ENCODE assay signal across 8 mouse cellular contexts in genomic region chr15:96710352-96711114, GRCm38 (mm10). TPM values are rescaled to one million over a fixed set of nuclear protein-coding genes. Genes with fewer than 3 reads are reported as not detected.
DNase-seq lines count a peak whose midpoint lies in the region; ATAC-seq lines count a peak whose summit lies in the region.

No protein-coding gene starts in this region.

- H3K4me1 ChIP-seq in lung, embryonic 15.5 days: peaks cover 17% of the 10 kb centered on the region
- H3K4me1 ChIP-seq in intestine, embryonic 14.5 days (replicated peaks; ENCODE audit: control insufficient read depth, insufficient read depth, low read length): peaks cover 12% of the 10 kb centered on the region
- H3K4me1 ChIP-seq in midbrain, embryonic 14.5 days (ENCODE audit: control insufficient read depth, insufficient read depth, low read length): peaks cover 12% of the 10 kb centered on the region

- no peaks in the 10 kb centered on the region for H3K9me3 ChIP-seq in lung, embryonic 15.5 days
- H3K9me3 ChIP-seq in intestine, embryonic 14.5 days (ENCODE audit: control insufficient read depth, low read length): no peaks in the 10 kb centered on the region
- no peaks in the 10 kb centered on the region for H3K9me3 ChIP-seq in midbrain, embryonic 14.5 days (ENCODE audit: control insufficient read depth, low read length)

- H3K4me2 ChIP-seq in lung, embryonic 15.5 days: peak overlapping the region; percentile 84
- peak overlapping the region; percentile 94 for H3K4me2 ChIP-seq in intestine, embryonic 14.5 days (ENCODE audit: low read length)
- peak overlapping the region; percentile 70 for H3K4me2 ChIP-seq in midbrain, embryonic 14.5 days (ENCODE audit: low read length)

- H3K27ac ChIP-seq in lung, embryonic 15.5 days: peak overlapping the region; percentile 98
- H3K27ac ChIP-seq in intestine, embryonic 14.5 days (ENCODE audit: low read depth): peak overlapping the region; percentile 98
- peak overlapping the region; percentile 96 for H3K27ac ChIP-seq in midbrain, embryonic 14.5 days (replicated peaks; ENCODE audit: low read depth, low read length)

- DNase-seq in lung, adult 18-20 months: no peak
- peak; percentile 43 for DNase-seq in embryo, embryonic 11 days
- DNase-seq in intestine, embryonic 14.5 days (ENCODE audit: low spot score): no peak
- no peak for DNase-seq in midbrain, embryonic 14.5 days
- DNase-seq in adrenal gland, adult 8-10 months: no peak
- no peak for DNase-seq in natural killer cell, adult 2 months (ENCODE audit: low spot score in 2 of 2)
- DNase-seq in thymus, postnatal 0 days (ENCODE audit: low spot score): no peak

- no peaks in the 10 kb centered on the region for H3K27me3 ChIP-seq in lung, embryonic 15.5 days
- H3K27me3 ChIP-seq in intestine, embryonic 14.5 days (replicated peaks; ENCODE audit: control insufficient read depth, insufficient read depth, low read length): no peaks in the 10 kb centered on the region
- H3K27me3 ChIP-seq in midbrain, embryonic 14.5 days (ENCODE audit: control insufficient read depth, insufficient read depth, low read length): no peaks in the 10 kb centered on the region

- 28% methylated on average over 15 of the region's 15 CpGs for WGBS in lung, embryonic 15.5 days
- 35% methylated on average over 15 of the region's 15 CpGs for WGBS in intestine, embryonic 14.5 days
- 43% methylated on average over 15 of the region's 15 CpGs for WGBS in midbrain, embryonic 14.5 days

- no peaks in the 10 kb centered on the region for H3K36me3 ChIP-seq in lung, embryonic 15.5 days
- H3K36me3 ChIP-seq in intestine, embryonic 14.5 days (ENCODE audit: control insufficient read depth, insufficient read depth, low read length): no peaks in the 10 kb centered on the region
- no peaks in the 10 kb centered on the region for H3K36me3 ChIP-seq in midbrain, embryonic 14.5 days (ENCODE audit: control insufficient read depth, insufficient read depth, low read length)

- no peak for ATAC-seq in lung, embryonic 15.5 days (ENCODE audit: borderline replicate concordance, extremely low read depth, low FRiP score, low TSS enrichment)
- no peak for ATAC-seq in intestine, embryonic 14.5 days (replicated peaks; ENCODE audit: low FRiP score, low TSS enrichment, low read depth)
- ATAC-seq in midbrain, embryonic 14.5 days (ENCODE audit: low FRiP score, low TSS enrichment): no peak

- H3K4me3 ChIP-seq in lung, embryonic 15.5 days: peak overlapping the region; percentile 48
- peak overlapping the region; percentile 47 for H3K4me3 ChIP-seq in intestine, embryonic 14.5 days (ENCODE audit: low read depth, low read length)
- peak overlapping the region; percentile 53 for H3K4me3 ChIP-seq in midbrain, embryonic 14.5 days (replicated peaks; ENCODE audit: low read depth, low read length)

- peak overlapping the region; percentile 74 for H3K9ac ChIP-seq in lung, embryonic 15.5 days
- H3K9ac ChIP-seq in intestine, embryonic 14.5 days (ENCODE audit: low read length): peak overlapping the region; percentile 93
- peak overlapping the region; percentile 85 for H3K9ac ChIP-seq in midbrain, embryonic 14.5 days (replicated peaks; ENCODE audit: low read length)

RNA-seq across cellular contexts. Expression of gene Slc38a2, which starts 11.0 kb away (rescaled TPM):
- 131 and 138 TPM in 2 replicates for polyA plus RNA-seq in lung, embryonic 15.5 days (2015; fragmentation: Nextera tagmentation; extraction: Ambion mirVana)
- polyA plus RNA-seq in intestine, embryonic 14.5 days (2014; fragmentation: Nextera tagmentation; extraction: Ambion mirVana): 129 and 141 TPM in 2 replicates
- 131 and 159 TPM in 2 replicates for polyA plus RNA-seq in midbrain, embryonic 14.5 days (2014; fragmentation: Nextera tagmentation; extraction: Ambion mirVana)
- 100 to 1,000 TPM; 132 to 148 (median 137) TPM for total RNA-seq in adrenal gland, adult 8-10 months (2022)
- polyA plus RNA-seq in thymus, postnatal 0 days (2015; fragmentation: Nextera tagmentation; extraction: Ambion mirVana): 94.1 and 95.8 TPM in 2 replicates
